Mouse (Mus musculus) bone marrow, adult 2 months (tissue): Measurements from ENCODE around the gene Ccdc136.

Experiments
- CTCF ChIP-seq: fragments of 200-500 bp; IDR thresholded peaks from 2 replicates; pipeline ENCODE4 v1.5.1; 2011; ENCODE audit warnings: low read length, control low read depth; ENCODE audit not compliant: control insufficient read depth, insufficient read depth
- POLR2A ChIP-seq: fragments of 200-500 bp; IDR thresholded peaks from 2 replicates; pipeline ENCODE4 v1.6.1; 2011; ENCODE audit warnings: low read depth, mild to moderate bottlenecking, control low read depth, low read length, borderline replicate concordance; ENCODE audit not compliant: control insufficient read depth

- no peak for TF ChIP-seq CTCF
- TF ChIP-seq POLR2A, result no peak
These were observed 7.5 kb upstream of the Ccdc136 start for GRCm38 (mm10) chr6:29388606-29389080.
